9 mouse cellular contexts compared by ENCODE assay signal in the genomic region with DNA sequence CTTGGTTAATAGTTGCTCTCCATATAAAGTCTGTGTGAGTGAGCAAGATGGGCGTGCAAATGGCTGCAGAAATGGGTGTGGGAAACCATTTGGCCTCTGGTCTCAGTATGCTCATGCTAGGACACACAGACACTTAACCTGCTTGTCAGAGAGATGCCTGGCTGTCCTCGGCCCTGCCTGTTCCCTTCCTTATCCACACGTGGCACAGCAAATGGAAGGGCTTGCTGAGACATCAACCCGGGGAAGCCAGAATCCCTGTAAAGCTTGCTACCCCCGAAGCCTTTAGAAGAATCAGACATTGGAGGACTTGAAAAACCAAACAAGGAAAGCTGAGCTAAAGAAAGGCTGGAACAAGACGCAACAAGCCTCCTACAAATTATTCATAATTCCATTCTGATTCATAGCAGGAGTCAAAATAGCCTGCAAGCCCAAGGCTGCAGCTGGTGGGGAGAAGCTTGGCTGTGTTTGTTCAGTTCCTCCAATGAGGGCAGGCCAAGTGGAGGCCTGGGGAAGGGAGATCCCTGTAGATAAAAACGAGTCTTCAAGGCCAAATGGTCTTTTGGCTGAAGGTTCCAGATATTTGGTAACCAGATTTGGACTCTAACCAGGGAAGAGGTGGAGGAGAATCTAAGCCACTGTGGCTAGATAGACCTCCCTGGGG.
A peak's percentile ranks its signal among the peaks of the same experiment; 100 is the strongest.
DNase-seq lines count a peak whose midpoint lies in the region; ATAC-seq and TF ChIP-seq lines count a peak whose summit lies in the region.
"Had no signal": no experiment of that assay in that cellular context is flagged by ENCODE, and none has a peak within 500 bp of the region (broad histone marks: within the 10 kb centered on the region; RNA-seq: fewer than 3 reads in every experiment).

No protein-coding gene starts in this region.

- 46% methylated on average over 7 of the region's 7 CpGs for WGBS in heart, postnatal 0 days
- WGBS in midbrain, embryonic 13.5 days = 66% methylated on average over 7 of the region's 7 CpGs

- peak overlapping the region; percentile 70 for H3K27ac ChIP-seq in left cerebral cortex, adult 2 months
- 0 out of 2 replicates have a peak overlapping the region, but pooled peaks have one; percentile 16 for H3K27ac ChIP-seq in heart, postnatal 0 days (ENCODE audit: low read depth)
- no peak overlapping the region for H3K27ac ChIP-seq in midbrain, embryonic 13.5 days

- no peak overlapping the region for H3K4me2 ChIP-seq in heart, postnatal 0 days (ENCODE audit: low read depth, low read length)
- H3K4me2 ChIP-seq in midbrain, embryonic 13.5 days (replicated peaks) = no peak overlapping the region

- no peaks in the 10 kb centered on the region; the same call in 1 of the 2 replicates for H3K4me1 ChIP-seq in heart, postnatal 0 days (ENCODE audit: control insufficient read depth, insufficient read depth)
- peaks cover 11% of the 10 kb centered on the region; the same call in 1 of the 2 replicates for H3K4me1 ChIP-seq in midbrain, embryonic 13.5 days (replicated peaks)

- no peaks in the 10 kb centered on the region for H3K9me3 ChIP-seq in heart, postnatal 0 days (replicated peaks; ENCODE audit: control insufficient read depth, low read length)
- no peaks in the 10 kb centered on the region for H3K9me3 ChIP-seq in midbrain, embryonic 13.5 days

- no peak for TF ChIP-seq EP300 in heart, postnatal 0 days (IDR thresholded peaks at IDR 0.05; ENCODE audit: low read depth)

- TF ChIP-seq CTCF in left cerebral cortex, adult 2 months (IDR thresholded peaks at IDR 0.05) = no peak
- no peak for TF ChIP-seq CTCF in heart, postnatal 0 days (IDR thresholded peaks at IDR 0.05; ENCODE audit: low read depth)

- no peak overlapping the region for H3K9ac ChIP-seq in heart, postnatal 0 days (replicated peaks; ENCODE audit: low read depth, low read length)
- H3K9ac ChIP-seq in midbrain, embryonic 13.5 days (replicated peaks) = no peak overlapping the region

- ATAC-seq in heart, postnatal 0 days (ENCODE audit: insufficient read depth, low read depth) = no peak
- no peak for ATAC-seq in midbrain, embryonic 13.5 days

- no peak overlapping the region for H3K4me3 ChIP-seq in left cerebral cortex, adult 2 months
- H3K4me3 ChIP-seq in heart, postnatal 0 days (ENCODE audit: low read depth, low read length) = no peak overlapping the region
- H3K4me3 ChIP-seq in midbrain, embryonic 13.5 days (replicated peaks) = no peak overlapping the region

- intact Hi-C loops in left cerebral cortex, adult 2 months (cut with DNase I) = loop anchor here (1.0 to 5.0 kb wide), 4 partner anchors 79 to 282 kb away; a partner anchor contains a TSS

- no peaks in the 10 kb centered on the region for H3K36me3 ChIP-seq in heart, postnatal 0 days (replicated peaks; ENCODE audit: control insufficient read depth, insufficient read depth, low read length)
- H3K36me3 ChIP-seq in midbrain, embryonic 13.5 days = no peaks in the 10 kb centered on the region

- DNase-seq in left cerebral cortex, adult 2 months (ENCODE audit: extremely low spot score in 1 of 2, low spot score in 2 of 2) = peak in 1 of 2 experiments; percentile 40
- no peak for DNase-seq in left cerebral cortex, adult 11 months (ENCODE audit: low spot score)
- peak; percentile 45 for DNase-seq in adrenal gland, postnatal 25 days
- DNase-seq in heart, postnatal 0 days (ENCODE audit: low spot score) = no peak
- peak; percentile 84 for DNase-seq in skeletal muscle tissue, adult 2 months (ENCODE audit: low read depth, low spot score)
- no peak for DNase-seq in thymus, adult 18-20 months
- no peak for DNase-seq in kidney, postnatal 10 days
- DNase-seq: embryo, embryonic 11 days had no signal

- no peaks in the 10 kb centered on the region for H3K27me3 ChIP-seq in heart, postnatal 0 days (ENCODE audit: control insufficient read depth, insufficient read depth, low read length)
- H3K27me3 ChIP-seq in midbrain, embryonic 13.5 days = no peaks in the 10 kb centered on the region

Comparison
In these comparisons a context has a peak if more than half of its experiments do, and no peak if none do; other contexts are left out.
1. DNase-seq: peak in adrenal gland, postnatal 25 days (single experiment) and skeletal muscle tissue, adult 2 months (single experiment); none in left cerebral cortex, adult 11 months (single experiment), heart, postnatal 0 days (single experiment), thymus, adult 18-20 months (0 of 2) and kidney, postnatal 10 days (single experiment).